Mouse (Mus musculus) gastrocnemius, adult 18-20 months (tissue): ENCODE measurements around the gene Sgpl1. TPM values are rescaled to one million over a fixed set of nuclear protein-coding genes. Genes with fewer than 3 reads are reported as not detected.

Experiments
- microRNA-seq: library from miRNA; unstranded; fragments of <30 nt; microRNA quantifications from one replicate; pipeline ENCODE4 v1.2.0, GENCODE M21; 2021
- total RNA-seq, 2 experiments: library from RNA; stranded (reverse); gene quantifications; 2 replicates each; pipeline ENCODE4 v1.2.3; 2021

Gene Sgpl1
- total RNA-seq, 2 experiments from 2014 or later = 5.8 to 6.1 TPM

Small RNA genes within 50 kb of the gene (microRNA-seq; reads per million reads assigned to microRNA genes)
- not detected for gene Gm44308

Other genes with a start within 250 kb of the Sgpl1 start
- gene Pcbd1, start 58.4 kb downstream of the Sgpl1 start, total RNA-seq = 1 to 10 TPM in 1 of 2 experiments, under 1 TPM in 1; 0.50 to 1.2 TPM
- gene Tbata, start 24.3 kb upstream of the Sgpl1 start, total RNA-seq = not detected
- gene Adamts14, start 125.7 kb upstream of the Sgpl1 start, total RNA-seq = 1 to 10 TPM in 1 of 2 experiments, under 1 TPM in 1; 0.88 to 1.2 TPM
- gene Prf1, start 150.1 kb upstream of the Sgpl1 start, total RNA-seq = not detected
- gene Pald1, start 235.8 kb upstream of the Sgpl1 start, total RNA-seq = 1 to 10 TPM; 5.1 to 6.3 TPM